Mouse (Mus musculus): Measurements from ENCODE around the gene Scaf4.

GRCm38 (mm10) chr16:90250099-90250498, 34.2 kb downstream of the Scaf4 start:
- TF ChIP-seq POLR2A (IDR thresholded peaks at IDR 0.05; ENCODE audit: borderline replicate concordance, extremely low read depth, low read depth, low read length), result no peak
- no peak for TF ChIP-seq CTCF (IDR thresholded peaks at IDR 0.05; ENCODE audit: insufficient read depth, low read length)
